Mouse (Mus musculus): ENCODE measurements around the gene Mrpl41. TPM values are rescaled to one million over a fixed set of nuclear protein-coding genes. Genes with fewer than 3 reads are reported as not detected.

The Mrpl41 gene
- 85.7 and 89.8 TPM in 2 replicates for total RNA-seq (2021)
- long read RNA-seq, experiment 1, transcript Mrpl41-201 (2 exons, 776 nt), result major isoform, 90 of 95 reads
- long read RNA-seq, experiment 1, partial matches to known transcripts, result 0 of 95 reads
- long read RNA-seq, experiment 1, other reads (novel, unspliced or antisense), result 5 of 95 reads
- long read RNA-seq, experiment 2, transcript Mrpl41-201 (2 exons, 776 nt), result major isoform, 105 of 115 reads
- long read RNA-seq, experiment 2, partial matches to known transcripts, result 0 of 115 reads
- long read RNA-seq, experiment 2, other reads (novel, unspliced or antisense), result 10 of 115 reads

DNA sequence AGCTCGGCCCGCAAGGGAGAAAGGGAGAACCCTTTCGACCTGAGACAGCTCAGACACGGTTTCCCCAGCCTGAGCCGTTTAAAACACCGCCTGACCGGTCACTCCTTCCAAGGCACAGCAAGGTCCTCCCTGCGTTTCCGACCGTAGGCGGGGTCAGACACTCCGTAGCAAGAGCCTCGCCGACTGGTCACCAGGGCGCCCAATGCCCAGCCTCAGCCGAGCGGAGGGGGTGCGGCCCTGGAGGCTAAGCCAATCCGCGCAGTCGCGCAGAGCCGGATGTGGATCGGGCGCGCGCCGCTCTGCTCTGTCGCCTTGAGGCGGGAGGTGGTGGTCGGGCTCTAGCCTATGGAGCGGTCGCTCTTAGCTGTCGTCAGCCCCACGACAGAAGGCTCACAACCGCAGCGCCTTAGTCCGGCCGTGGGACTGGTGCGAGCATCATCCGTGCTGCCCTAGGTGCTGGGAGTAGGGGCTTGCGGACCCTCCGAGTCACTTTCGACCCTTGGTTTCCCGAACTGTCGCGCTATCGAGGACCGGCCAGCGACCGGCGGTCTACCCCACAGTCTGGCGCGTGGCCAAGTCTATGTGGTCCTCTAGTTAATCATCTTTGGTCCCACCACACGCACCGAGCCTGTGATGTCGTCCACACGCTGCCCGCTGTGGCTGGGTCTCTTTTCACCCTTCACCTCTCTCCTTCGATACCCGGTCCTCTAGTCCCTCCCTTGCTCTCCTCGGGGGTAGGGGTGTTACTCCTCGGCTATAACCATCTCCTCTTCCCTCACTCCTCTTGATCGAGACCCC is at the start of gene Mrpl41:
Mrpl41 (minus strand) TSS at position 193 of the 798 bp plus-strand sequence.
- DNase-seq, result peak; percentile 99

DNA sequence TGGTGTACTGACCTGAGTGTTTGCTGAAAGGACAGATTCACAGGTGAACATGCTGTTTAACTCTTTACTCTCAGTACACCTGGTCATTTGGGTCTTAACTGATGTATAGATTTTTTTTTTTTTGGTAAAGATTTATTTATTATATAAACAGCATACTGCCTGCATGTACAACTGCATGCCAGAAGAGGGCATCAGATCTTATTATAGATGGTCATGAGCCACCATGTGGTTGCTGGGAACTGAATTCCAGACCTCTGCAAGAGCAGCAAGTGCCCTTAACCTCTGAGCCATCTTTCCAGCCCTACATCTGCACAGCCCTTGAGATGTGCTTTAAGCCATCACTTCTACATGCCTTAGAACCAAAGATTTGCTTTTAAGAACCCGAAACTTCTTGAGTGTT is 47.8 kb upstream of the Mrpl41 start:
- DNase-seq, result no peak

DNA sequence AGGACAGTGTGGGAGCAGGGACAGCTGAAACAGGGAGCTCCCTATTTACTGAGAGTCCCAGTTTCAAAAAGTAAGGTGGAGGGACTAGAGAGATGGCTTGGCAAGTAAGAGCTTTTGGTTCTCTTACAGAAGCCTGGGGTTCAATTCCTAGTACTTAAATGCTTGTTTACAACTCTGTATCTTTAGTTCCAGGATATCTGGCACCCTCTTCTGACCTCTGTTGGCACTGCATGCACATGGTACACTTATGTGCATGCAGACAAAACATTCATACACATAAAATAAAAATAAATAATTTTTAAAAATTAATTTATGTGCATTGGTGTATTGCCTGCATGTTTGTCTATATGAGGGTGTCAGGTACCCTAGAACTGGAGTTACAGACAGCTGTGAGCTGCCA is 33.4 kb upstream of the Mrpl41 start:
- peak; percentile 19 for DNase-seq

DNA sequence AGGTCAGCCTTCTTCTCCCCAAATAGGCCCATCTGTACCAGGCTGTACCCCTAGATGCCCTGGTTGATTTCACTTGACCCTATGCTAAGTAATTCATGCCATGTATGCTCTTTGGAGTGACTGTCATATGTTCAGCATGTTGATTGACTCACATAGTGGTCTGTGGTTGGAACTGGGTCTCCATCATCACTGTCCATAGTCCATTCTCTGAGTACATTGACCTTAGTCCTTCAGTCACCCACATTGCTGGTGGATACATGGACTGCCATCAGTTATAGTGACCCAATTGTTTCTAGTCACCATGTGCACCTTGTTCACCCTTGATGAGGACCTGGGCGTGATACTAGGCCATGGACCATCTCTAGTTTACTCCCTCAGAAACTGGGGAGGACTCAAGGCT is 31.9 kb upstream of the Mrpl41 start:
- DNase-seq, result no peak

DNA sequence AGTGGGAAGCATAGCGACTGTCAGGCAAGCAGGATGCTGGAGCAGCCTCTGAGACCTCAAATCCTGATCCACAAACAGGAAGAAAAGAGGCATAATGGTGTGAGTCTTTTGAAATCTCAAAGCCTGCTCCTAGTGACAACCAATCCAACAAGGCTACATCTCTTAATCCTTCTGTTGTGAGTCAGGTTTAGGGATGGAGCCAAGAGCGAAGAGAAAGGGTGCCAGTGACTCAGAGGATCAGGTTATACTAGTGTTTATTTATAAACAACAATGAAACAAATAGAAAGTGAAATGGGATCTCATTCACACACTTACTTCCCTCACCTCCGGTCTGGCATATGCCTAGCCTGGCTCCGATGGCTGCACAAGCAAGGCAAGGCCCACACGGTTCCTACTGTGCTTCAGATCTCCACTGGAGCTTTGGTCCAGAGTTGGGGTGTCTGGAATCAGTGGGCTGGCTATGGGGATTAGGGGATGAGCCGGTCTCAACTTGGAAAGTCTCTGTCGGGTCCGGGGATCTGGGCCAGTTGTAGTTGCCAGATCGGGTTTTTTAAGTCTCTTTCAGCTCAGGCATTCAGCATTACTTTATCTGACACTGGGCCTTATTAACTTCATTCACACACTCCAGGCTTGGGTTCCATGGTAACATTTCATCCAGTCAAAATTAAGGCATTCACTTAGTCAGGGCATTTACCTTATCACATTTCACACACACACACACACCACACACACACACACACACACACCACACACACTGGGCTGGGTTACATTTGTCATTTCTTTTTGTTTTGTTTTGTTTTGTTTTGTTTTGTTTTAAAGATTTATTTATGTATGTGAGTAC is 29.3 kb upstream of the Mrpl41 start:
- no peak for DNase-seq

DNA sequence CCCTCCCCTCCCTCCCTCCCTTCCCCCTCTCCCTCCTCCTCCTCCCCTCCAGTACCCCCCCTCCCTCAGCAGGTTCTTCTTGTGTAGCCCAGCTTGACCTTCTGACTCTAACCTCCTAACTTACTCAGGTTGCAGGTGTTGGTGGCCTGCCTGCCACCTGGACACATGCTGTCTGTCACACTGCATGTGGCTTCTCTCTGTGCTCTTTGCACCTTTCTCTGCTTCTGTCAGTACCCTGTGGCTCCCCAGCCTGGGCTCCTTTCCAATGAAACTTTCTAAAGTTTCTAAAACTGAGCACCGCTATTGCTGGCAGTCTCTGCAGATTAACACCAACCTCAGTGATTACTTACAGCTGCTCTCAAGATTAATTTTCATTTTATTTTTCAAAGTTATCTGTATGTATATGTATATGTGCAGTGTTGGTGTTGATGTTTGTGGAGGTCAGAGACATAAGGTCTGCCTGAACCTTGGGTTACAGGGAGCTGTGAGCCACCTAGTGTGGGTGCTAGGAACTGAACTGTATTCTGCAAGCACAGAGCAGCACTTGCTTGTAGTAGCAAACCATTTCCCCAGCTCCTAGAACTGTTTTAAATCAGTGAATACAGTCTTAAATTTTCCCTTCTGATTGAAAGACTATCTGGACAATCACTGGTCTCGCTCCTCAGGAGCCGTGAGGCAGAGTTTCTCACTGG is 25.8 kb upstream of the Mrpl41 start:
- peak; percentile 70 for DNase-seq

DNA sequence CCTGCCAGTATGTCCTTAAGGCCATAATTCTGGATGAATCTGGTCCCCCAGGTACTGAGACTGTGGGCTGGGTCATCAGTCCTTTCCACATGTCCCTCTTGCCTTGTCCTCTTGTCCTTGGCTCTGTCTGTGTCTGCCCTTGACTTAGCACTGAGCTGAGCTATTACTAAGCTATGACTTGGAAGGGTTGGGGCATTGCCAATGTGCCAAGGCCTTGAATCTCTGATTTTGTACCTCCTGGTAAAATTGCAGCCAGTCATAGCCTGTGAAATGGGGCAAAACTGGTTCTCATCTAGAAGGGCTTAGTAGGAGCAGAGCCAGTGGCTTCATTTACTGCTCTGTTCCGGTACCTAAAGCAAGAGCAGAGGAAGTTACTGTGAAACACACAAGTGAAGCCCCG is 21.6 kb upstream of the Mrpl41 start:
- peak; percentile 88 for DNase-seq

DNA sequence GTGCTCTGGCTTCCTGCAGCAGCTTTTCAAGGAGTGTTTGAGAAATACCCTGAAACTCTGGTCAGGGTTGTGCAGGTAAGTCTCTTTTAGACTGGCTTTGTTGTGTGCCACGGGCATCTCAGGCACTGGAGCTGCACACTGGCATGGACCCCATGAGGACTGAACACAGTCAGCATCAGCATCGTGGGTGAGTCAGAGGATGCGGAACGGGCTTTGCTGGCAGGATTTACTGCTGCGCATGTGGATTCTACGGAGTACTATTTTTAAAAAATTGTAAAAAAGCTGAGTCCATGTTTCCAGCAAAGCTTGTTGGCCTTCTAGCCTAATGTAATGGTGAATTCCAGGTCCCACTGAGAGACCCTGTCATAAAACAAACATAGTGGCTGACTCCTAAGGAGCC is 20.4 kb upstream of the Mrpl41 start:
- DNase-seq, result peak; percentile 41

DNA sequence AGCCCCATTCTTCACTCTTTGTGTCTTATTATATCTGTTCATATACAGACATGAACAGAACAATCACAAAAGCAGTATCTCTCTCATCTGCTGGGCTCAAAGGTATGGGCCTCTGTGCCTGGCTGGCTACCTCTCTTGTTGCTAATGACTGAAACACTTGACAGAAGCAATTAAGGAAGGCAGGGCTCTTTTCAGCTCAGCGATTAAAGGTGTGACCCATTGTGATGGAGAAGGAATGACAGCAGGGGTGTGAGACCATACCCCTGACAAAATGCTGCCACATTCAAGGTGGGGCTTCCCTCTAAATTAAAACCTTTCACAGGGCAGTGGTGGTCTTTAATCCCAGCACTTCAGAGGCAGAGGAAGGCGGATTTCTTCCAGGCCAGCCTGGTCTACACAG is 12.9 kb upstream of the Mrpl41 start:
- no peak for DNase-seq

DNA sequence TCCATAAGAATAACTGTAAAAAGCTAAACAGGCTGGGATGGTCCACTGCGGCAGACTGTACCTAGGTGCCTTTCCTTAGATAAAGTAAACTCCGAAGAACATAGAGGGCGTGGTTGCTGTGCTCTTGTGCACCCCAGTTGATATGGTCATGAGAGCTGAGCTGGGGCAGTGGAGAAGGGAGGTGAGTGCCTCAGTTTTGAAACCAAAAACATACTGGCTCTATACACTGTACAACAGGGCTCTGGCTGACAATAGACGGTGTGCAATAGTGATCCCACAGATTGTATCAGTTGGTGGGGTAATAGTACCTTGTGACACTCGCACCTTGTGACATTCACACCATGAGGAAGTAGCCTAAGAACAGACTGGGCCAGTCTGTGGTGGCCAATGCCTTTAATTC is 2.1 kb upstream of the Mrpl41 start:
- DNase-seq, result no peak

DNA sequence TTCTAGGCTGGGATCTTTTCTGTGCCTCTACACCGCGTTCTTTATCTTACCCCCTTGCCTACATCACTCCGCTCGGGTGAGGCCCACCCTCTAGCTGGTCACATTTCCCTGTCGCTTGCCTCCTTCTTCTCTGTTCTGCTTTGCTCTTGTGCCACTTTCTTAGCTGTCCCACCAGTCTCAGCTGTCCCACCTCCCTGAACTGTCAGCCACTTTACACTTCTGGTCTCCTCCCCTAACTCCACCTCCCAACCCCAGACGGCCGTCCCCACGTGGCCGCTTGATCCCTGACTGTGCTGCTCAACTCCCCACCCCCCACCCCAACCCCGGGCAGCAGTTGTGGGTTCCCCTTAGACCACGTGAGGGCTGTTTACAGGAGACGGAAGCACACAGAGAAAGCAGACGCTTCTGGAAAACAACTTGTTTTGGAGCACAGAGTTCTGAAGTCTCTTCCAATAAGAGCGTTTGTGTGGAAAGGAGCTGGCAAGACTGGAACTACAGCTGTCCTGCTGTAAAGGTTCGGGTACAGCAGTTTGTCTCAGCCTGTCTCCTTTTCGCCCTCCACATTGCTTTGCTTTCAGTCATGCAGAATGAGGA is 903 bp upstream of the Mrpl41 start, which contains the start of gene Pnpla7:
Pnpla7 (plus strand) TSS at position 330 of the 594 bp plus-strand sequence.
- DNase-seq, result peak; percentile 92

DNA sequence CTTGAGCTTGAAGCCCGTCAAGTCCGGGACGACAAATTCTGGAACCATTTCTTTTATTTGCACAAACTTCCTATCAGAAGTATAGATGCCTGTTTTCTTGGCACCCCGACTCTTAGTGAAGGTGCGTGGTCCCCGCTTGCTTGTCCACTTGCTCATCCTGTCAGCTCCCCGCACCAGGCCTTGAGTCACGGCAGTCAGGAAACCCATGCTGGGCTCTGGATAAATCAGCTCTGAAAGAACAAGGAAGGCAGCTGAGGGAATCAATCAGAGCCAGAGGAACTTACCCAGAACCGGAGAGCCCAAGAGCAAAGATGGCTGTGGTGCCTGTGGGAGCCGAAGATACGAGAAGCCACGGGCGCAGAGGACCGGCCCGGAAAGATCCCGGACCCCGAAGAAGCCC is 446 bp downstream of the Mrpl41 start:
- DNase-seq, result peak; percentile 44

DNA sequence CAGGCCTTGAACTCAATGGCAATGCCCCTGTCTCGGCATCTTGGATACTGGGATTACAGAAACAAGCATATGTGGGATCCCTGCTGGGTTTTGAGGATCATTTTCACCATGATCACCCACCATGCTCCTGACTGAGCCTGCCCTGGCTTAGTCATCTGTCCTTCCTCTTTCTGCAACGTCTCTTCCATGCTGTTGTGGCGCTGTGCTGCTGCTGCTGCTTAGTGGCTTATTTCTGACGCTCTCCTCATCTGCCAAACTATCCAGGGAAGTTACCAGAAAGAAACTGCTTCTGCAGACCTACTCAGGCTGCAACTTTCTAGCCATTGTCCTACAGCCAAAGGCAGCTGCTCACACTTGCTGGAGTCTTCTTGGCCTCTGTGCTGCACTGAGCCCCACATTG is 4.5 kb downstream of the Mrpl41 start:
- no peak for DNase-seq

DNA sequence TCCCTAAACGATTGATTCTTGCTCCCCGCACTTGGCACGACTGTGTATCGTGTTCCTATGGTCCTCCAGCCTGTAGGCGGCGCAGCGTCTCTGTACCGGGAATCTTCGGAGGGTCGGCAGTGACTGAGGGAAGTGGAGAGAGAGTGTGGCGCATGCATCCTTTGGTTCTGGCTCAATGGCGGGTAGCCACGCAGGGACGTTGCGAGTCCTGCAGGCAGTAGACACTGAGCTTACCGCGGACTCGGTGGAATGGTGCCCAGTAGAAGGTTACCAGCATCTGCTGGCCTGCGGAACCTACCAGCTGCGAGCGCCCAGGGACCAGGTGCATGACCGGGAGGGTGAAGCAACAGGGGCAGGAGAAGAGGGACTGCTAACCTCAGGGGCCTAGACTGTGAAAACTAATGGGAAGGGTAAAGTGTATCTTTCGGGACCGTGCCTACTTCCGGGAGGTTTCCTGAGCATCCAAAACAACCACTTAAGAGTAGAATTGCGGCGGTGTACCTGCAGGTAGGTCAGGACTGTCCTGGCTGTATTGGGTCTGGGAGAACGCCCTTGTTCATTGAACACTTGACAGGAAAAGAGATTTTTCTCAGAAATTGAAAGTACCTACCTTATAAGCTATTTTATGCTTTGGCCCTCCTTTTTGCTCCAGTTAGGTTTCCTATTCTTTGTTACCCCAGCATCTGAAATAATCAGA is 12.4 kb downstream of the Mrpl41 start, which contains the start of gene Dph7:
Dph7 (plus strand) TSS at position 97 of the 697 bp plus-strand sequence.
- DNase-seq, result peak; percentile 93

DNA sequence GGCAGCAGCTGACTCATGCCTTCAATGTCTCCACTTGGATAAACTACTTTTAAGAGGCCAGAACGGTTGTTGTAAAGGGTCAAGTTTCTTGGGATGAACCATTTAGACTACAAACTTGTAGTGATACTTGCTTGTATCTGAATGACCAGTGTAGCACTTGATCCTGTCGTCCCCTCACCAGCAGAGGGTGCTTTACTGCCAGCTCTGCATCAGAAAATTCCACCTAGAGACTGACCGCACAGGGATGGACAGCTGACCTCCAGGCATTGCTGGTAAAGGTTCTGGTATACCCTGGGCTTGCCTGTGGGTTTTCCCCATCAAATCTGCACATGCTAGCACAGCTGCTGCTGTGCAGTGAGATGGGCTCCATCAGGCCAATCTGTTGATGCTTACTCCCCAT is 14.0 kb downstream of the Mrpl41 start:
- DNase-seq, result peak; percentile 66

DNA sequence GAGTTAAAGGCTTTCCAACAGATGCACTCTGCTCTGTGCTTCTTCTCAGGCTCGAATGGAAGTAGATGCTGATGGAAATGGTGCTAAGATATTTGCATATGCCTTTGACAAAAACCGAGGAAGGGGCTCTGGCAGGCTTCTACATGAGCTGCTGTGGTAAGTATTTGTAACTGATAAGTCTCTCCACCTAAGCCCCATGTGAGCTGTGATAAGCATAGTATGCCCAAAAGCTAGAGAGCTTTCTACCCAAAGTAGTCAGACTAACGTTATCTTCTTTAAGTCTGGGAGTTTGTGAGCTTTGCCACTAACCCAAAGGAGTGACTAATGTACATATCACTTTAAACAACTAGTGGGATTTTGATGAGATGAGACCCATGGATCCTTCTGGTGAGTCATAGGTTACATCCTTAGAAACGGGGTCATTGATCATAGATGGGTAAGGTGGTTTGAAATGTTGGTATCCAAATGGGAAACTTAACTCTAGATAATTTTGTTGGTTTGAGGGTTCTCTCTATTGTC is 22.3 kb downstream of the Mrpl41 start:
- no peak for DNase-seq

DNA sequence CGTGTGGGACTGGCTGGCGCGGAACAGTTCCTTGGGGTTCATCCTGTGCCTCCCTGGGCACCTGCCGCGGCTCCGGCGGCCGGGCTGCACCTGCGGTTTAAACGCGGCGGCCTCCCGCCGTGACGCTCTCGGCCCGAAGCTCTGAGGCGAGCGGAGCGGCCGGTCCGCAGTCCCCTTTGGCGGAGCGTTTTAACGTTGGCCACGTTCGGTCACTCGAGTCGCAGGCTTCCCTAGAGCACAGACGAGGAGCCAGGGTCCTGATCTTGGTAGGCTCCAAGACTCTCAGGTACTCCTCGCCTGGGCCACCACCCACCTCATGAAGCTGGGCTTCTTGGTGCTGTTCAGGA is 24.7 kb downstream of the Mrpl41 start:
- no peak for DNase-seq

DNA sequence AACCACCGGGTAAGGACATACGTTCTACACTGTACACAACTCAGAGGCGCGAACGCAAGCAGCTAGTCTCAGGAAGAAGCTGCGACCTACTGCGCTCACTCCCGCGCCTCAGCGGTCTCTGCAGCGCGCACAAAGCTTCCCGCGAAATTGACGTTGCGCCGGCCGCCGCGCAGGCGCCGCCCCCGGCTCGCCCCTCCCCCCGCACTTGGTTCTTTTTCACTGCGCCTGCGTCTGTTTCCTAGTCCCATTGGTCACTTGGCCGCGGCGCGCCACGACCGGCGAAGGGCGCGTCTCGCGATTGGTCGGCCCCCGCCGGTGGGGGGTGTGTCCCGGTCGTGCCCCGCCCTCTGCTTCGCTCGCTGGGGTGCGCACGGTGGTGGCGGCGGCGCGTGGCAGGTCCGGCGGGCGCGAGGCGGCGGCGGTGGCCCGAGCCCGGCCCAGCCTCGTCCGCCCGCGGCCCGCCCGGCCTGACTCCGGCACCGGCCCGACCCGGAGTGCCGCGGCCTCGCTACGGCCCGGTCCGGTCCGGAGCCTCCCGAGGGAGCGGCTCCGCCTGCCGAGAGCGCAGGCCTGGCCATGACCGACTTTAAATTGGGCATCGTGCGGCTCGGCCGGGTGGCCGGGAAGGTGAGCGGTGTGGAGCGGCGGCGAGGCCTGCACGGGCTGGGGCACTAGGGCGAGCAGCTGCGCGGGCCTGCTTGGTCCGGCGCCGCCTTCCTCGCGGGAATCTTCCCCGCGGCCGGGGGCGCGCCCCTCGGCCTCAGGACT is 25.3 kb downstream of the Mrpl41 start, which contains the start of gene Zmynd19:
Zmynd19 (plus strand) TSS at position 372 of the 768 bp plus-strand sequence.
- peak; percentile 99 for DNase-seq

DNA sequence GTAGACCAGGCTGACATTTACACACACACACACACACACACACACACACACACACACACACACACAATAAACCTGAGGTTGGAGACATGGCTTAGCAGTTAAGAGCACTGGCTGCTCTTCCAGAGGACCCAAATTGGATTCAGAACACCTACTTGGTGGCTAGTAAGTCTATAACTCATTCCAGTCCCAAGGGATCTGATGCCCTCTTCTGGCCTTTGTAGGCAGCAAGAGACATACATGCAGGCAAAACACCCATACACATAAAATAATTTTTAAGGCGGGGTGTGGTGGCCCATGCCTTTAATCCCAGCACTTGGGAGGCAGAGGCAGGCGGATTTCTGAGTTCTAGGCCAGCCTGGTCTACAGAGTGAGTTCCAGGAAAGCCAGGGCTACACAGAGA is 30.6 kb downstream of the Mrpl41 start:
- peak; percentile 47 for DNase-seq

DNA sequence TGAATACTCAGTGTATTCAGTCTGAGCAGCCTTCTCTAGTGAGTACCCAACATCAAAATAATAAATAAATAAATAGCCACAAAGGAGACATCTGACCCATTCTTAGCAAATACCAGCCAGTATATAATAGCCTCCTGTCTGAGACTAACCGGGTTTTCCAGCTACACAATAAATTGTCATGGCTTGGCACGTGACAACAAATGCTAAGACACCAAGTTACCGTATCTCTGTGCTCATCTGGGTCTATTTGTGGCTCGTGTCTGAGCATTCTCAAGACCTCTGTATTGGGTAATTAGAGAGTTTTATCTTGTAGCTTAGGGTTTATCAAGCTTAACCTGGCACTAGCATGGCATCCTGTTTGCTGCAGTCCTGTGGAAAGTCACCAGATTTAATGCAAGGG is 32.8 kb downstream of the Mrpl41 start:
- DNase-seq, result no peak
